26 mouse cellular contexts compared by ENCODE assay signal in the genomic region with DNA sequence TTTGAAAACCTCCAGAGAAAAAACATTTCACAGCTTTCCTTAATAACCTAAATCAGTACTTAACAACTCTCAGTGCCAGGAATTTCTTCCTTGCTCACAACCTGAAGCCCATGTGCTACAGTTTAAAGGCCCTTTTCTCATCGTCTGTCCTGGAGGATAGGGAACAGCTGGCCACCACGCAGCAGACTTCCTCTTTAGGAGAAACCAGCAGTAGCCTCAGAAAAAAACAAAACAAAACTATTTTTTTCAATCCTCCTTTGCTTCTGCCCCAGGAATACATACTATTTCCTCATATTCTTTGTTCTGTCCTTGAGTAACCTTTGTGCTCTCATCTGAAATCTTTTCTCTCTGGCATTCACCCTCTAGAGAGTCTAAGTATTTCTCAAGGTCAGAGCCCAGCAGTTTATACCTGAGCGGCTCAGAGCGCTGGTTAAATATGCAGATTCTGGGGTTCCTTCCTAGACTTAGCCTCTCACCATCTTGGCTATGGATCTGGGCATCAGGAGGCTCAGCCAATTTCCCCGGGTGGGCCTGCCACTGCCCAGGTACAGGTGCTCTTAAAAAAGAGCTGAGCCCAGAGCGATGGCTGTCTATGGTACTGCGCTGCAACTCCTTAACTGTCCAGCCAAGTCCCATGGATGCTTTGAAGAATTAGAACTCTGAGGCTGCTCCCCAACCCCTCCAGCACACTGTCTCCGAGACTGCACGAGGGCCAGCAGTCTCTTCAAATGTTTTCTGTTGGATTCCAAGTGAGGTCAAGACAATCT.
DNase-seq lines count a peak whose midpoint lies in the region; ATAC-seq and TF ChIP-seq lines count a peak whose summit lies in the region.
"Had no signal": no experiment of that assay in that cellular context is flagged by ENCODE, and none has a peak within 500 bp of the region (broad histone marks: within the 10 kb centered on the region; RNA-seq: fewer than 3 reads in every experiment).

No protein-coding gene starts in this region.

- no peaks in the 10 kb centered on the region for H3K9me3 ChIP-seq in intestine, embryonic 14.5 days (ENCODE audit: control insufficient read depth, low read length)
- H3K9me3 ChIP-seq in intestine, postnatal 0 days (ENCODE audit: control insufficient read depth) = no peaks in the 10 kb centered on the region
- H3K9me3 ChIP-seq in liver, embryonic 12.5 days (replicated peaks) = no peaks in the 10 kb centered on the region
- no peaks in the 10 kb centered on the region for H3K9me3 ChIP-seq in embryonic facial prominence, embryonic 10.5 days
- H3K9me3 ChIP-seq: embryonic facial prominence, embryonic 15.5 days; forebrain, embryonic 15.5 days; heart, embryonic 15.5 days; hindbrain, embryonic 13.5 days; limb, embryonic 15.5 days; midbrain, embryonic 10.5 days; neural tube, embryonic 15.5 days had no signal

- TF ChIP-seq CTCF in intestine, postnatal 0 days (IDR thresholded peaks at IDR 0.05; ENCODE audit: low read depth) = no peak
- TF ChIP-seq CTCF in liver, adult 2 months (IDR thresholded peaks at IDR 0.05; ENCODE audit: low read depth, low read length) = no peak

- TF ChIP-seq POLR2A in liver, adult 2 months (IDR thresholded peaks at IDR 0.05; ENCODE audit: extremely low read depth, insufficient read depth, low read length) = no peak

- H3K27me3 ChIP-seq in intestine, embryonic 14.5 days (replicated peaks; ENCODE audit: control insufficient read depth, insufficient read depth, low read length) = no peaks in the 10 kb centered on the region
- no peaks in the 10 kb centered on the region for H3K27me3 ChIP-seq in intestine, postnatal 0 days (replicated peaks; ENCODE audit: control insufficient read depth, insufficient read depth, low read length)
- no peaks in the 10 kb centered on the region for H3K27me3 ChIP-seq in liver, adult 2 months (ENCODE audit: control insufficient read depth, insufficient read depth, low read length)
- H3K27me3 ChIP-seq in liver, embryonic 12.5 days (replicated peaks) = no peaks in the 10 kb centered on the region
- H3K27me3 ChIP-seq in embryonic facial prominence, embryonic 10.5 days (replicated peaks; ENCODE audit: low read depth, poor library complexity, severe bottlenecking) = no peaks in the 10 kb centered on the region
- H3K27me3 ChIP-seq: CH12.LX; embryonic facial prominence, embryonic 15.5 days; forebrain, embryonic 15.5 days; heart, embryonic 15.5 days; hindbrain, embryonic 13.5 days; limb, embryonic 15.5 days; neural tube, embryonic 15.5 days had no signal

- H3K9ac ChIP-seq in intestine, embryonic 14.5 days (ENCODE audit: low read length) = no peak overlapping the region
- H3K9ac ChIP-seq in intestine, postnatal 0 days (ENCODE audit: low read depth, low read length) = no peak overlapping the region
- H3K9ac ChIP-seq in liver, adult 2 months (ENCODE audit: low read depth, low read length) = no peak overlapping the region
- no peak overlapping the region for H3K9ac ChIP-seq in liver, embryonic 12.5 days
- H3K9ac ChIP-seq: embryonic facial prominence, embryonic 15.5 days; forebrain, embryonic 15.5 days; heart, embryonic 15.5 days; hindbrain, embryonic 13.5 days; limb, embryonic 15.5 days; neural tube, embryonic 15.5 days had no signal

- no peak overlapping the region for H3K4me3 ChIP-seq in intestine, embryonic 14.5 days (ENCODE audit: low read depth, low read length)
- H3K4me3 ChIP-seq in intestine, postnatal 0 days (ENCODE audit: low read depth, low read length) = no peak overlapping the region
- H3K4me3 ChIP-seq in liver, adult 2 months (ENCODE audit: insufficient read depth, low read depth, low read length) = no peak overlapping the region
- no peak overlapping the region for H3K4me3 ChIP-seq in liver, embryonic 12.5 days
- no peak overlapping the region for H3K4me3 ChIP-seq in embryonic facial prominence, embryonic 10.5 days
- H3K4me3 ChIP-seq: embryonic facial prominence, embryonic 15.5 days; forebrain, embryonic 15.5 days; heart, embryonic 15.5 days; hindbrain, embryonic 13.5 days; limb, embryonic 15.5 days; midbrain, embryonic 10.5 days; neural tube, embryonic 15.5 days had no signal

- no peak overlapping the region for H3K4me2 ChIP-seq in intestine, embryonic 14.5 days (ENCODE audit: low read length)
- H3K4me2 ChIP-seq in intestine, postnatal 0 days (replicated peaks; ENCODE audit: low read depth) = no peak overlapping the region
- no peak overlapping the region for H3K4me2 ChIP-seq in liver, embryonic 12.5 days
- H3K4me2 ChIP-seq: embryonic facial prominence, embryonic 15.5 days; forebrain, embryonic 15.5 days; heart, embryonic 15.5 days; hindbrain, embryonic 13.5 days; limb, embryonic 15.5 days; neural tube, embryonic 15.5 days had no signal

- no peaks in the 10 kb centered on the region for H3K79me2 ChIP-seq in liver, adult 2 months (ENCODE audit: control insufficient read depth, insufficient read depth, low read length)

- H3K4me1 ChIP-seq in intestine, embryonic 14.5 days (replicated peaks; ENCODE audit: control insufficient read depth, insufficient read depth, low read length) = peaks cover 3% of the 10 kb centered on the region; the same call in 1 of the 2 replicates
- H3K4me1 ChIP-seq in intestine, postnatal 0 days (replicated peaks; ENCODE audit: control insufficient read depth, insufficient read depth, low read length) = no peaks in the 10 kb centered on the region
- no peaks in the 10 kb centered on the region for H3K4me1 ChIP-seq in liver, adult 2 months (ENCODE audit: control insufficient read depth, insufficient read depth, low read length)
- H3K4me1 ChIP-seq in liver, embryonic 12.5 days = no peaks in the 10 kb centered on the region
- peaks cover 8% of the 10 kb centered on the region; the same call in 1 of the 2 replicates for H3K4me1 ChIP-seq in embryonic facial prominence, embryonic 10.5 days
- H3K4me1 ChIP-seq: embryonic facial prominence, embryonic 15.5 days; heart, embryonic 15.5 days; hindbrain, embryonic 13.5 days; limb, embryonic 15.5 days; midbrain, embryonic 10.5 days; neural tube, embryonic 15.5 days had no signal

- ATAC-seq in intestine, embryonic 14.5 days (replicated peaks; ENCODE audit: low FRiP score, low TSS enrichment, low read depth) = no peak
- ATAC-seq in intestine, postnatal 0 days = no peak
- no peak for ATAC-seq in liver, embryonic 12.5 days
- ATAC-seq in megakaryocyte progenitor cell, adult 5-6 weeks (replicated peaks; ENCODE audit: poor library complexity) = peak; percentile 90
- ATAC-seq: forebrain, embryonic 15.5 days had no signal

- peak overlapping the region; percentile 18; the same call in 1 of the 2 replicates for H3K27ac ChIP-seq in intestine, embryonic 14.5 days (ENCODE audit: low read depth)
- H3K27ac ChIP-seq in intestine, postnatal 0 days (ENCODE audit: low read depth, low read length) = no peak overlapping the region
- H3K27ac ChIP-seq in liver, adult 2 months (replicated peaks; ENCODE audit: insufficient read depth, low read depth, low read length) = no peak overlapping the region
- no peak overlapping the region for H3K27ac ChIP-seq in liver, embryonic 12.5 days
- peak overlapping the region; percentile 11; the same call in 1 of the 2 replicates for H3K27ac ChIP-seq in embryonic facial prominence, embryonic 10.5 days (replicated peaks)
- H3K27ac ChIP-seq: embryonic facial prominence, embryonic 15.5 days; forebrain, embryonic 15.5 days; heart, embryonic 15.5 days; hindbrain, embryonic 13.5 days; limb, embryonic 15.5 days; midbrain, embryonic 10.5 days; neural tube, embryonic 15.5 days had no signal

- H3K36me3 ChIP-seq in intestine, embryonic 14.5 days (ENCODE audit: control insufficient read depth, insufficient read depth, low read length) = no peaks in the 10 kb centered on the region
- H3K36me3 ChIP-seq in intestine, postnatal 0 days (ENCODE audit: control insufficient read depth, insufficient read depth) = no peaks in the 10 kb centered on the region
- no peaks in the 10 kb centered on the region for H3K36me3 ChIP-seq in liver, adult 2 months (ENCODE audit: control insufficient read depth, insufficient read depth, low read length)
- H3K36me3 ChIP-seq in liver, embryonic 12.5 days = no peaks in the 10 kb centered on the region
- H3K36me3 ChIP-seq in embryonic facial prominence, embryonic 10.5 days (replicated peaks) = no peaks in the 10 kb centered on the region
- H3K36me3 ChIP-seq: embryonic facial prominence, embryonic 15.5 days; forebrain, embryonic 15.5 days; G1E; heart, embryonic 15.5 days; hindbrain, embryonic 13.5 days; limb, embryonic 15.5 days; midbrain, embryonic 10.5 days; neural tube, embryonic 15.5 days had no signal

- 65% methylated on average over 9 of the region's 9 CpGs for WGBS in intestine, embryonic 14.5 days
- WGBS in intestine, postnatal 0 days = 77% methylated on average over 9 of the region's 9 CpGs
- WGBS in liver, adult 2 months = 79% methylated on average over 9 of the region's 9 CpGs
- WGBS in liver, embryonic 12.5 days (ENCODE audit: insufficient replicate concordance) = 56% methylated on average over 9 of the region's 9 CpGs
- WGBS in embryonic facial prominence, embryonic 10.5 days = 76% methylated on average over 9 of the region's 9 CpGs

- no peak for DNase-seq in intestine, embryonic 14.5 days (ENCODE audit: low spot score)
- peak; percentile 33 for DNase-seq in liver, adult 2 months (ENCODE audit: extremely low read depth, low read depth, low spot score)
- DNase-seq in embryonic facial prominence, embryonic 10.5 days (ENCODE audit: low spot score) = peak; percentile 13
- no peak for DNase-seq in layer of hippocampus, adult 8-10 months (ENCODE audit: low spot score in 2 of 2)
- DNase-seq in thymus, postnatal 10 days (ENCODE audit: low spot score in 2 of 2) = no peak
- DNase-seq: adrenal gland, postnatal 10 days; cerebellum, adult 11-12 months; cerebellum, postnatal 14 days; gastrocnemius, postnatal 25 days; heart, postnatal 36 days; lung, postnatal 4 days; right cerebral cortex, adult 18-20 months; right cerebral cortex, postnatal 4 days; thymus, postnatal 4 days had no signal

Comparison
In these comparisons a context has a peak if more than half of its experiments do, and no peak if none do; other contexts are left out.
1. H3K27ac ChIP-seq: peak in intestine, embryonic 14.5 days (single experiment) and embryonic facial prominence, embryonic 10.5 days (single experiment); none in intestine, postnatal 0 days (single experiment), liver, adult 2 months (single experiment) and liver, embryonic 12.5 days (single experiment).
2. DNase-seq: peak in liver, adult 2 months (single experiment) and embryonic facial prominence, embryonic 10.5 days (single experiment); none in intestine, embryonic 14.5 days (single experiment), layer of hippocampus, adult 8-10 months (0 of 2) and thymus, postnatal 10 days (0 of 2).